Mouse (Mus musculus) embryonic facial prominence, embryonic 14.5 days (tissue): ENCODE data around the gene Gm20388. TPM values are rescaled to one million over a fixed set of nuclear protein-coding genes. Genes with fewer than 3 reads are reported as not detected.
"Not testable (repeated sequence)": the region's sequence is repeated elsewhere in the genome, so short reads cannot be mapped to it uniquely, and the experiment has no call there.

Experiments
- ATAC-seq: fragments of 200-750 bp; cut with Nextera tagmentation; 2 replicates; pipeline ENCODE4 v1.8.0; 2017; ENCODE audit warnings: low read depth, moderate number of reproducible peaks, moderate TSS enrichment
- DNase-seq: peaks from one replicate; pipeline ENCODE4 v3.0.0-alpha.2; 2015; ENCODE audit warnings: low spot score
- H3K27ac ChIP-seq: fragments of 300-500 bp; sonication (generic); replicated peaks from 2 replicates; pipeline ENCODE4 v1.5.1; 2014; ENCODE audit warnings: low read depth, mild to moderate bottlenecking, low read length, moderate library complexity
- H3K27me3 ChIP-seq: fragments of 300-500 bp; sonication (generic); replicated peaks from 2 replicates; pipeline ENCODE4 v1.6.1; 2014; ENCODE audit warnings: low read length; ENCODE audit not compliant: control insufficient read depth, insufficient read depth
- H3K36me3 ChIP-seq: fragments of 300-500 bp; sonication (generic); 2 replicates; pipeline ENCODE4 v1.6.1; 2014; ENCODE audit warnings: low read length, mixed read lengths; ENCODE audit not compliant: control insufficient read depth, insufficient read depth
- H3K4me1 ChIP-seq: fragments of 300-500 bp; sonication (generic); 2 replicates; pipeline ENCODE4 v1.6.1; 2014; ENCODE audit warnings: antibody characterized with exemption, low read length; ENCODE audit not compliant: control insufficient read depth, insufficient read depth
- H3K4me2 ChIP-seq: fragments of 300-500 bp; sonication (generic); 2 replicates; pipeline ENCODE4 v1.6.1; 2014; ENCODE audit warnings: low read depth, mild to moderate bottlenecking, low read length, moderate library complexity, mixed read lengths
- H3K4me3 ChIP-seq: fragments of 300-500 bp; sonication (generic); 2 replicates; pipeline ENCODE4 v1.5.1; 2014; ENCODE audit warnings: low read depth, mild to moderate bottlenecking, low read length
- H3K9ac ChIP-seq: fragments of 300-500 bp; sonication (generic); 2 replicates; pipeline ENCODE4 v1.6.1; 2014; ENCODE audit warnings: low read depth, mild to moderate bottlenecking, low read length, moderate library complexity, mixed read lengths
- H3K9me3 ChIP-seq: fragments of 300-500 bp; sonication (generic); 2 replicates; pipeline ENCODE4 v1.6.1; 2016; ENCODE audit warnings: low read length; ENCODE audit not compliant: control insufficient read depth
- WGBS: fragments of 180-500 bp; shearing (Covaris S2); extraction: QIAGEN DNeasy Blood & Tissue Kit; methylation state at CpG from one replicate; pipeline ENCODE4 v1.1.7; 2014; 5-methylcytosine and 5-hydroxymethylcytosine counted together
- polyA plus RNA-seq: library from polyadenylated mRNA; unstranded; fragments of >200 nt; fragmentation: Nextera tagmentation; extraction: Ambion mirVana; gene quantifications from 2 replicates; pipeline ENCODE4 v1.2.1, GENCODE M21; 2014

Gm20388 gene
- polyA plus RNA-seq, 1 experiment from 2014 or later, result not detected

DNA sequence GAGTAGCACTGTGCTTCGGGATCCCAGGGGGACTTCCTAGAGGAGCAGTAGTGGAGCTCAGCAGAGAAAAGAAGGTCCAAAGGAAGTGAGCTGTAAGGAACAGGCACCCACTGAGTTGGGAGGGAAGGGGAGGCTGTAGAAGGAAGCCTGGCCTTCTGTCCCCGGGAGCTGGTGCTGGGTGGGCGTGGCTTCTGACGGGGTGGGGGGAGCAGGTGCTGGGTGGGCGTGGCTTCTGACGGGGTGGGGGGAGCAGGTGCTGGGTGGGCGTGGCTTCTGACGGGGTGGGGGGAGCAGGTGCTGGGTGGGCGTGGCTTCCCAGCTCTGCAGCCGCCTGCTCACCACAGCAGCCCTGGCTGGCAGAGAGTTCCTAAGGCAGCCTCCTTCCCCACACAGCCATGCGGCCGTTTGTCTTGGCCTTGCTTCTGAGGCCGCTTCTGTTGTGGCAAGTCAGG is 2413.3 kb downstream of the Gm20388 start:
- H3K27ac ChIP-seq, H3K27me3 ChIP-seq, H3K4me3 ChIP-seq, H3K9ac ChIP-seq, H3K36me3 ChIP-seq, H3K4me1 ChIP-seq, H3K4me2 ChIP-seq, H3K9me3 ChIP-seq: not testable (repeated sequence)
- DNase-seq (peak; percentile 51), ATAC-seq (peak; percentile 74)
- WGBS, result 14% methylated on average over 8 of the region's 13 CpGs

DNA sequence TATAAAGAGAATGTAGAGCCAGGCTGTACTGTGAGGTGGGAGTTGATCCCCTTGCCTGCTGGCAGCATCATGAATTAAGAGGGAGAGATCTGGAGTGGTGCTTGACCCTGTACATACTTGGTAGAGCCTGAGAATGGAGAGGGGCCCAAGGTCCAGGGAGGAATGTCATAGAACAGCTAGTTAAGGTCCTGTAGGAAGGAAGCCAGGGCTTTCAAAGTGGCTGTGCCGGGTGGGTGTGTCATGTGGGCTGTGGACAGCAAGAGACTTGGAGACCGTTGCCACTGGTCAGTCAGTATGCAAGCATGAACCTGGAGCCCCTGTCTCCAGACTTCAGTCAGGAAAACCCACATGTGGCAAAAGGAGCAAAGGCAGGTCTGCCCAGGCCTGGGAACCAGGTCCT is 2414.6 kb downstream of the Gm20388 start:
- no peaks in the 10 kb centered on the region for H3K36me3 ChIP-seq
- no peak for ATAC-seq
- no peaks in the 10 kb centered on the region for H3K9me3 ChIP-seq
- H3K4me2 ChIP-seq, result no peak overlapping the region
- H3K9ac ChIP-seq, result no peak overlapping the region
- no peaks in the 10 kb centered on the region for H3K27me3 ChIP-seq
- WGBS, result 83% methylated on average over 2 of the region's 2 CpGs
- H3K4me3 ChIP-seq, result no peak overlapping the region
- H3K27ac ChIP-seq, result no peak overlapping the region
- DNase-seq, result no peak
- H3K4me1 ChIP-seq, result no peaks in the 10 kb centered on the region

DNA sequence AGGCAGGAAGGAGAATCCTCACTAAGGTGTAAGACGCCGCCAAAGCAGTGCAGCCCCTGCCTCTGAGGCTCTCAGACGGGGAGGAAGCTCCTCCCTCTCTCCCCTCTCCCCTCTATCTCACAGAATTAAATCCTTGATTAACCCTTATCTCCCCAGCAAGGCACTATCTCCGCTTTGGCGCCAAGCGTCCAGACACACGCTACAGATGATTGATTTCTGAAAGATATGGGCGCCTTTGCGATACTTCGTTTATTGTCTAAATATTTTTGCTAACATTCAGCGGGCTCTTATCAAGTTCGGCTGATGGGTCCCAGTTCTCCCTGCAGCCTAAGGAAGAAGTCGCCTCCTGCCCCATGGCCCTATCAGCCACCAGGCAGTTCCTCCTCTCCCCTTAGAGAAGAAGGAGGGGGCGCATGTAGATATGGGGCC is 2415.5 kb downstream of the Gm20388 start:
- no peak for ATAC-seq
- Histone ChIP-seq H3K4me1 (no peaks in the 10 kb centered on the region), H3K4me3 (no peak overlapping the region), H3K4me2 (no peak overlapping the region), H3K27ac (no peak overlapping the region), H3K9me3 (no peaks in the 10 kb centered on the region), H3K27me3 (no peaks in the 10 kb centered on the region), H3K36me3 (no peaks in the 10 kb centered on the region), H3K9ac (no peak overlapping the region)
- DNase-seq, result no peak
- 33% methylated on average over 14 of the region's 14 CpGs for WGBS

DNA sequence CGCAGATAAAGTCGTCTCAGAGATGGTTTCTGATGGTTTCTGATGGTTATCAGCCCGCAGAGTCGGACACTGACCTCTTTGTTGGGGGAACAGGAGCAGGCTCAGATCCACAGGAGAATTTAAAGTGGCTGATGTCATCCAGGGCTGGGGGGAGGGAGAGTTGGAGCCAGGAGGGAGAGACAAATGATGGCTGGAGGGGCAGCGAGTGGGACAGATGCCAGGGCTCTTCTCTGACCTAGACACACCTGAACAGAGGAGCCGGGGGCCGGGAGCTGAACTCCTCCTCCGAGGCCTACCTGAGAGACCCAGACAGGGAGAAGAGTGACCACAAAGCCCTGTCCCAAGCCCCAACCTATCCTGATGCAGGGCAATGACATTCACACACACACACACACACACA is 2418.4 kb downstream of the Gm20388 start:
- no peaks in the 10 kb centered on the region for H3K4me1 ChIP-seq
- DNase-seq (no peak), ATAC-seq (no peak)
- no peaks in the 10 kb centered on the region for H3K36me3 ChIP-seq
- no peaks in the 10 kb centered on the region for H3K9me3 ChIP-seq
- H3K9ac ChIP-seq, result no peak overlapping the region
- H3K27me3 ChIP-seq, result peaks cover 2% of the 10 kb centered on the region; the same call in 1 of the 2 replicates
- no peak overlapping the region for H3K4me3 ChIP-seq
- H3K27ac ChIP-seq, result no peak overlapping the region
- 57% methylated on average over 8 of the region's 8 CpGs for WGBS
- no peak overlapping the region for H3K4me2 ChIP-seq

DNA sequence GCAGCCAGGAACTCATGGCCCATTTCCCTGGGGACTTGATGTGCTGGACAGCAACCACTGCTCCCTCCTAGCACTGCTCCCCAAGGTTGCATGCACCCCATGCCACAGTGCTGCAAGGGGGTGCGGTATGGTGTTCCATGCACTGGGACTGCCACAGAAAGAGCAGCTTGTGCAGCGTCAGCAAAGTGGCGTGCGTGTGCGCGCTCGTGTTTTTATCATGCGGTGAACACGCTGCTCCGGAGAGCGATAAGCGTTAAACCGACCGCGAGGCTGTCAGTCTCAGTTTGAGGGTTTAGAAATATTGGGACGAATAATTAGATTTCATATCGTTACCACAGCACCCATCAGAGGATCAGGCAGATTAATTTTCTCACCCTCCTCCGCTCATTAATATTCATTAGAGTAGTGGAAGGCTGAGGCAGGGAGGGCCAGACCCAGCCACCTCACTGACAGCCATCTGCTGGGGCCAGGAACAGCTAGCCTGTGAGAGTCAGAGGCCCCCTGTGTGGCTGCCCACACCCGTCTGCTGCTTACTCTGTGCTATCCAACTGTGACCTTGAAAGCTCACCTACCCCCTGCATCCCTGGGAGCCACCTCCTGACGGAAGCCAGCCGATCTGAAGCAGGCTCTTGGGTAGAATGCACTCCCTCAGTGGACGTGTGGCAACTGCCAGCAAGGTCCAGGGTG is 2419.1 kb downstream of the Gm20388 start:
- no peak for DNase-seq
- H3K4me1 ChIP-seq, result no peaks in the 10 kb centered on the region
- WGBS, result 79% methylated on average over 22 of the region's 22 CpGs
- peaks cover 8% of the 10 kb centered on the region for H3K27me3 ChIP-seq
- no peak overlapping the region for H3K4me3 ChIP-seq
- H3K27ac ChIP-seq, result no peak overlapping the region
- H3K9ac ChIP-seq, result no peak overlapping the region
- no peak overlapping the region for H3K4me2 ChIP-seq
- ATAC-seq, result no peak
- no peaks in the 10 kb centered on the region for H3K36me3 ChIP-seq
- no peaks in the 10 kb centered on the region for H3K9me3 ChIP-seq

DNA sequence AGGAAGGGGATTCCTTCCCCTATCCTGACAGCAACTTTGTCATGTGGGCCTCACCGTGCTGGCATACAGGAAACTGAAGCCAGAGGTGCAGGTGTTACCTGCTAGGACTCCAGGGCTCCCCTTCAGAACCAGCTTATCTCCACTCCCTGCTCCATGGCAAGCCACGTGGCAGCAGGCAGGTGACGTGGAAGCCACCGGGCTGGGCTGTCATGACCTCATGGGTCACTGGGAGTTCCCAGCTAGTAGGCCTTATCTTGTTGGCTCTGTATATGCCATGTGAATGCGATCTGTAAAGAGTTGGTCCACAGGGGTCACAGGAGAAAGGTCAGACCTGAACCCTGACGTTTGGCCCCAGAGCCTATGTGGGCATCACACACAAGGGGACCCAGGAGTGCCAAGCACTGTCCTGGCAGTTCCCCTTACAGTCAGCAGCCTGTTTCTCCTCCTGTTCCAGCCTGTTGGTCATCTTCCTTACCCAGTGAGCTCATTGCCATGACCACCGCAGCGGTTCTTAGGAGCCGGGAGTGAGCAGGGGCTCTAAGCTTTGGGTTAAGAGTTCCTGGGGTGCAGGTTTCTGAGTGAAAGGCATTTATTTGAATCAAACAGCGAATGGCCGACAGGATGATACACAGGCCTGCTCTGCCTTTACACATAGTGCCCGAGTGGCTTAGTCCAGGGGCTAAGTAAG is 2419.9 kb downstream of the Gm20388 start:
- ATAC-seq (no peak), DNase-seq (no peak)
- Histone ChIP-seq H3K4me3 (no peak overlapping the region), H3K9ac (peak overlapping the region; percentile 25; the same call in 1 of the 2 replicates), H3K36me3 (no peaks in the 10 kb centered on the region), H3K9me3 (no peaks in the 10 kb centered on the region), H3K4me2 (no peak overlapping the region), H3K27me3 (peaks cover 17% of the 10 kb centered on the region), H3K4me1 (0 out of 2 replicates have a peak, but pooled peaks cover 2% of the 10 kb centered on the region), H3K27ac (no peak overlapping the region; the same call in 1 of the 2 replicates)
- 74% methylated on average over 12 of the region's 12 CpGs for WGBS

DNA sequence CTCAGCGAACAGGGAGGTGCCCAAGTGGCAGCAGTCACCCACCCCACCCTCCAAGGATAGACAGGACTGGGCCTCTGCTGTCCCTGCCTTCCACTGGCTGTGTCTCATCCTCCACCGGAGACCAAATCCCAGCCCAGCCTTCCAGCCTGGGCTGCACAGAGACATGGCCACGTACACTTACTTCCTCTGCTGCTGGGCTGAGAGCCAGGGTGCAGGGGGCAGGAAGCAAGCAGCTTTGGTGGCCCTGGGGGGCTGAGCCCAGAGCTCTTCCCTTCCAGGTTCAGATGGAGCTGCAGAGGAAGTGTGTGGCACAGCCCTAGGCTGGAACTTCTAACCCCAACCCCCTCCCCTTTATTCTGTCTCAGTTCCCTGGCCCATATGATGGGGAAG is 2420.5 kb downstream of the Gm20388 start:
- peak; percentile 65 for DNase-seq
- Histone ChIP-seq H3K4me1 (peaks cover 5% of the 10 kb centered on the region; the same call in 1 of the 2 replicates), H3K4me3 (no peak overlapping the region), H3K27me3 (peaks cover 22% of the 10 kb centered on the region), H3K27ac (no peak overlapping the region; the same call in 1 of the 2 replicates), H3K4me2 (no peak overlapping the region), H3K9me3 (no peaks in the 10 kb centered on the region), H3K9ac (peak overlapping the region; percentile 25; the same call in 1 of the 2 replicates), H3K36me3 (no peaks in the 10 kb centered on the region)
- no peak for ATAC-seq
- WGBS, result 53% methylated on average over 3 of the region's 3 CpGs

DNA sequence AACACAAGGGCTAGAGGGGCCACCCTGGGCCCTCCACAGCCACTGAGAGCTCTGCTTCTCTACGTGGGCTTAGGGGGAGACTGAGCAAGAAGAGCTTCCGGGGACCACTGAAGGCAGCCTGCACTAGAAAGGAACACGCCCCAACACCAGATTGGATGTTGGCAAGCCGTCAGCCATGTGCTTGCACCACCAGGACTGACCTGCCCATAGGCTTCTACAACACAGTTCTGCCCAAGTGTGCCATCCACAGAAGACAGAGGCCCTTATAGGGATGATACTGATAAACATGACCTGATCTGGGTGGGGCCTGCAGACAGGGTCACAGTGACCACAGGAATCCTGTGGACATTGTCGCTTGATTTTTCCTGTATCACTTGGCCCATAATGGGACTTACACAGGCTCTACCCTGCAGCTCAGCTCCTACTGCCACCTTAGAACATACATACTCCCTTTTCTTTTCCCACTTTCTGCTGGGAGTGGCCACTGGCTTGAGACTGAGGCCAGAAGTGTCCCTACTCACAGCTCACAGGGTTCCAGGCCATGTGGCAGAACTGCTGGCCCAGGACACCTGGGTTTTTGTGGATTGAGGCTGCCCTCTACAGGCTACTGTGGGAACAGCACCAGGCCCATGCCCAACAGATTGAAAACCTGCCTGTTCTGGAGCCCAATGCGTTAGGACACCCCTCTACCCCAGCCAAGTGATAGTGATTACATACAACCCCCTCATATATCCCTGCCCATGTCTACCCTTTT is 2422.3 kb downstream of the Gm20388 start:
- Histone ChIP-seq H3K9me3 (no peaks in the 10 kb centered on the region), H3K36me3 (no peaks in the 10 kb centered on the region; the same call in 1 of the 2 replicates), H3K4me2 (no peak overlapping the region), H3K27me3 (peaks cover 40% of the 10 kb centered on the region), H3K4me3 (no peak overlapping the region), H3K9ac (no peak overlapping the region), H3K27ac (no peak overlapping the region), H3K4me1 (peaks cover 5% of the 10 kb centered on the region; the same call in 1 of the 2 replicates)
- DNase-seq, result peak; percentile 75
- WGBS, result 75% methylated on average over 6 of the region's 6 CpGs
- ATAC-seq, result peak; percentile 34; the same call in 1 of the 2 replicates
